Mouse (Mus musculus) brain, embryonic 14.5 days (tissue): Measurements from ENCODE around the gene Sumo2.
"Not testable (repeated sequence)": the region's sequence is repeated elsewhere in the genome, so short reads cannot be mapped to it uniquely, and the experiment has no call there.

Source experiments
- CTCF ChIP-seq: fragments of 200-500 bp; IDR thresholded peaks from 2 replicates; pipeline ENCODE4 v1.5.1; 2012; ENCODE audit warnings: inconsistent platforms, mild to moderate bottlenecking, moderate library complexity, borderline replicate concordance; ENCODE audit not compliant: insufficient read depth, insufficient read length; ENCODE audit errors: extremely low read depth
- POLR2A ChIP-seq: fragments of 200-500 bp; IDR thresholded peaks from 2 replicates; pipeline ENCODE4 v1.6.1; 2012; ENCODE audit warnings: mild to moderate bottlenecking, inconsistent platforms, borderline replicate concordance; ENCODE audit not compliant: poor library complexity, insufficient read depth, insufficient read length, severe bottlenecking; ENCODE audit errors: extremely low read depth

GRCm38 (mm10) chr11:115496559-115496958 lies 39.5 kb downstream of the Sumo2 start:
- not testable (repeated sequence) for TF ChIP-seq POLR2A, CTCF
